Mouse (Mus musculus) neural tube, embryonic 10.5 days (tissue): ENCODE results near the gene Fam204a.

Experiments
- DNase-seq: peaks from one replicate; pipeline ENCODE4 v3.0.0-alpha.2; 2017; ENCODE audit warnings: low spot score; ENCODE audit errors: extremely low spot score

The Fam204a gene

DNA sequence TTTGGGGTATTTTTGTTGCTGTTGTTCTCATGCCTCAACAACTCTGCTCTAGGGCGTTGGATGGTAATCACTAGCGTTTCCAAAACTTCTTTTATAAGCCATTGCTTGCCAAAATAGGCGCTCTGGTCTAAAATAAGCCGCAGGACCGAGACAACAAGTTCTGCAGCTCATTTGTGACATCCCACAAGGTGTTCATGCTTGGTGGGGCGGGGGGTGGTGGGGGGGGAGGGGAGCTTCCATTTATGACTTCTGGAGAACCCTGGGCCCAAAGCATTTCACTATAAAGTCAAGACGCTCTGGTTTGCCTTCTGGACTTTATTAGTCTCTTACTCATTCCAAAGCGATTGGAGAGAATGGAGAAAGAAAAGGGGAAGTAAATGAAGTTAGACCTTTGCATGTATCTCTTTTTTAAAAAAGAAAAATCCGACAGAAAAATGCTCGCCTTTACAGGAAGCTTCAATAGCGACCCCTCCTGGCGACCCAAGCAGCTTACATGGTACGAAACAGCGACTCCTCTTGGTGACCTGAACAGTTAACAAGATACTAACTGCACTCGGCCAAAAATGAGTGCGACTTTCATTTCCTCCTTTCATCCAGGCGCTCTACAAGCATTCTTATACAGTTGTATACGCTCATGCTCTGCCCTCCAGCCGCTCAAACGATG lies 65.8 kb downstream of the Fam204a start:
- peak; percentile 60 for DNase-seq

DNA sequence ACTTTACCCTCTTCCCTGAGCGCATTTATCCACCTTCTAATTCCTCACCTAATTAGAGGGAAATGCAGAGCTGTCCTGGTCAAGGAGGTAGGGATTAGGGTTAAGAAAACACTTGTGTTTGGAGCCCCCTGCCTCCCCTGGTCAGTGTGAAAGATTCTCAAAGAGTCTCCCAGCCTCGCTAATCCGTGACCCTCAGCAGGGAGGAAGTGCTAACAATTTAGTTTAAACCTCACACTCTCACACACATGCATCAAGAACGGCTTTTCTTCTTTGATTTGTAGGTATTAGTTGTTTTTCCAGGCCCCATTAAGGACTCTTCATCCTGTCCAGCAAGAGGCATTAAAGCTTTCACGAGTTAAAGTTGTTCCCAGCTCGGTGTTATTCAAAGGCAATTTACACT lies 66.7 kb downstream of the Fam204a start:
- DNase-seq, result no peak

GRCm38 (mm10) chr19:60155266-60155665 lies 71.2 kb downstream of the Fam204a start:
- DNase-seq, result no peak

DNA sequence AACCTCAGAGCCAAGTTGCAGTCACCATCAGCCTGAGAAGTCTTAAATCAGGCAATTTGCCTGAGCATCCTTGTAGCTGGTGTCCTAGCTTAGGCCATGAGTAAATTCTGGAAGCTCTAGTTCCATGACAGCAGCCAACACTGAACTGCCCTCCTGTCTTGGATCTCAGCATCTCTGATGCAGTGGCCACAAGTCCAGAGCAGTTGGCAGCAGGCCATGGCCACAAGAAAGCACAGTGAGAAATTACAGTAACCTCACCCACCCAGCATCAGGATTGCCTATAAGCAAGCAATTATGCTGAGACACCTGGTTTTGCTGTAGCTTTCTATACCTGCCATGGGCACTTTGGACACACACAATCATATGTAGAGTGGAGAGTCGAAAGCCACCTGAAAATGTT lies 73.4 kb downstream of the Fam204a start:
- DNase-seq, result no peak

- DNase-seq, result no peak
Observed at GRCm38 (mm10) chr19:60150056-60150455, 76.4 kb downstream of the Fam204a start.

DNA sequence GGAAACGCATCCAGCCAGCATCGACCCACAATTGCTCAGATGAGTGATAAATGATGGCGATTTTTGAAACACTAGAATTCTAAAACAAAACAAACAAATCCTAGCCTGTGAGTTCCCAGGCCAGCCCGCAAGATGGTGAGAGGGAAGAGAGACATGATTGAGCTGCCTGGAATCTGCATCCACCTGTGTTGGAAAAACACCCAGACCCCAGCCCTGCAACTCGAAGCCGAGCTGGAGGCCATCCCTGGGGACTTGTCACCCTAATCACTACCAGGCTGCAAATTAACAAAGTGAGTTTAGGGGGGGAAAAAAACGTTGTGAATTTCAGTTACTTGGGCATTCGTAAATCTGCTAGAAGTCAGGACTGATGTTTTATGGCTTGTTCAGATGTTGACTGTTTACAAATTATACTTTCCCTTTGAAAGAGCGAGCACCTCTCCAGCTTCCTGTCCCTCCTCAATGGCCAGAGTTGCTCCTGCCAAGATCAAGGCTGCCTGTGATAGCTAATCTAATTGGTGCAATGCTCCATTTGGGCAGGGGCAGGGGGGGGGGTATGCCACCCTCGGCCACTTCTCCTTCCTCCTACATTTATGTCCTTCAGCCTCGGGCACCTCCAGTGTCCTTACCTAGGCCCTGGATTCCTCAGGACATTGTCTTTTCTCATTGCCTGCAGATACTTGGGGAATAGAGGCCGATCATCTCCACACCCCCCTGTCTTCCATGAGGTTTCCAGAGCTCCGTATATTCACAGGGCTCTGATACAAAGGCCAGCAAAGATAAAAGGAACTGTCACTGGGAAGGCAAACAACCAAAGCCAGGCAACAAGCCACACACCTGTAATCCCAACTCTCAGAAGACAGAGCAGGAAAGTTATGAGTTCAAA lies 77.2 kb downstream of the Fam204a start:
- DNase-seq, result no peak
